Mouse (Mus musculus) limb, embryonic 11.5 days (tissue): ENCODE data around the gene Wwox. TPM values are rescaled to one million over a fixed set of nuclear protein-coding genes. Genes with fewer than 3 reads are reported as not detected.

ENCODE experiments used
- ATAC-seq: fragments of 200-750 bp; cut with Nextera tagmentation; 2 replicates; pipeline ENCODE4 v1.8.0; 2017; ENCODE audit warnings: low read depth; ENCODE audit not compliant: insufficient number of reproducible peaks, low FRiP score, low TSS enrichment
- DNase-seq: peaks from one replicate; pipeline ENCODE4 v3.0.0-alpha.2; 2015; ENCODE audit warnings: low spot score
- H3K27ac ChIP-seq: fragments of 300-500 bp; sonication (generic); replicated peaks from 2 replicates; pipeline ENCODE4 v1.5.1; 2014; ENCODE audit warnings: low read depth, mild to moderate bottlenecking, low read length
- H3K27me3 ChIP-seq: fragments of 300-500 bp; sonication (generic); 2 replicates; pipeline ENCODE4 v1.6.1; 2014; ENCODE audit warnings: mild to moderate bottlenecking, low read length, mixed read lengths; ENCODE audit not compliant: control insufficient read depth, insufficient read depth
- H3K36me3 ChIP-seq: fragments of 300-500 bp; sonication (generic); 2 replicates; pipeline ENCODE4 v1.6.1; 2014; ENCODE audit warnings: mild to moderate bottlenecking, low read length, moderate library complexity, mixed read lengths; ENCODE audit not compliant: control insufficient read depth, insufficient read depth
- H3K4me1 ChIP-seq: fragments of 300-500 bp; sonication (generic); 2 replicates; pipeline ENCODE4 v1.6.1; 2014; ENCODE audit warnings: low read length, mixed read lengths; ENCODE audit not compliant: control insufficient read depth, insufficient read depth
- H3K4me2 ChIP-seq: fragments of 300-500 bp; sonication (generic); 2 replicates; pipeline ENCODE4 v1.6.1; 2014; ENCODE audit warnings: low read depth, mild to moderate bottlenecking, moderate library complexity; ENCODE audit not compliant: severe bottlenecking
- H3K4me3 ChIP-seq: fragments of 300-500 bp; sonication (generic); 2 replicates; pipeline ENCODE4 v1.5.1; 2014; ENCODE audit warnings: low read depth, low read length
- H3K9ac ChIP-seq: fragments of 300-500 bp; sonication (generic); 2 replicates; pipeline ENCODE4 v1.6.1; 2014; ENCODE audit warnings: mild to moderate bottlenecking, low read length
- H3K9me3 ChIP-seq: fragments of 300-500 bp; sonication (generic); 2 replicates; pipeline ENCODE4 v1.6.1; 2016; ENCODE audit warnings: low read length; ENCODE audit not compliant: control insufficient read depth
- WGBS: fragments of 180-500 bp; shearing (Covaris S2); extraction: QIAGEN DNeasy Blood & Tissue Kit; methylation state at CpG from one replicate; pipeline ENCODE4 v1.1.7; 2014; 5-methylcytosine and 5-hydroxymethylcytosine counted together
- polyA plus RNA-seq: library from polyadenylated mRNA; unstranded; fragments of >200 nt; fragmentation: Nextera tagmentation; extraction: Ambion mirVana; gene quantifications from 2 replicates; pipeline ENCODE4 v1.2.1, GENCODE M21; 2014

Gene Wwox
- polyA plus RNA-seq, 1 experiment from 2014 or later: 7.3 TPM

- H3K27me3 ChIP-seq: no peaks in the 10 kb centered on the region
- no peaks in the 10 kb centered on the region for H3K9me3 ChIP-seq
- H3K4me3 ChIP-seq: no peak overlapping the region
- ATAC-seq (no peak), DNase-seq (no peak)
- no peak overlapping the region for H3K9ac ChIP-seq
- 85% methylated on average over 7 of the region's 7 CpGs for WGBS
- H3K36me3 ChIP-seq: no peaks in the 10 kb centered on the region
- 0 out of 2 replicates have a peak, but pooled peaks cover 6% of the 10 kb centered on the region for H3K4me1 ChIP-seq
- no peak overlapping the region for H3K4me2 ChIP-seq
- H3K27ac ChIP-seq: no peak overlapping the region
Measured at GRCm38 (mm10) chr8:114675151-114675550, 235.7 kb downstream of the Wwox start.

GRCm38 (mm10) chr8:114676918-114677317 lies 237.5 kb downstream of the Wwox start:
- Histone ChIP-seq H3K9ac (no peak overlapping the region), H3K36me3 (no peaks in the 10 kb centered on the region), H3K9me3 (no peaks in the 10 kb centered on the region), H3K27me3 (no peaks in the 10 kb centered on the region), H3K4me2 (no peak overlapping the region), H3K27ac (no peak overlapping the region), H3K4me3 (no peak overlapping the region), H3K4me1 (0 out of 2 replicates have a peak, but pooled peaks cover 6% of the 10 kb centered on the region)
- WGBS: 89% methylated on average over 2 of the region's 2 CpGs
- no peak for DNase-seq
- no peak for ATAC-seq

GRCm38 (mm10) chr8:114677551-114678127 lies 238.2 kb downstream of the Wwox start:
- no peak for ATAC-seq
- Histone ChIP-seq H3K4me3 (no peak overlapping the region), H3K36me3 (no peaks in the 10 kb centered on the region), H3K9ac (no peak overlapping the region), H3K4me1 (0 out of 2 replicates have a peak, but pooled peaks cover 6% of the 10 kb centered on the region), H3K4me2 (no peak overlapping the region), H3K27ac (no peak overlapping the region), H3K9me3 (no peaks in the 10 kb centered on the region), H3K27me3 (no peaks in the 10 kb centered on the region)
- 14% methylated on average over 6 of the region's 6 CpGs for WGBS
- no peak for DNase-seq

GRCm38 (mm10) chr8:114679386-114680098 lies 240.1 kb downstream of the Wwox start:
- WGBS: 79% methylated on average over 14 of the region's 14 CpGs
- ATAC-seq (no peak), DNase-seq (no peak)
- no peaks in the 10 kb centered on the region for H3K36me3 ChIP-seq
- 0 out of 2 replicates have a peak, but pooled peaks cover 6% of the 10 kb centered on the region for H3K4me1 ChIP-seq
- no peak overlapping the region for H3K4me2 ChIP-seq
- no peak overlapping the region for H3K27ac ChIP-seq
- H3K4me3 ChIP-seq: no peak overlapping the region
- H3K9me3 ChIP-seq: no peaks in the 10 kb centered on the region
- H3K27me3 ChIP-seq: no peaks in the 10 kb centered on the region
- no peak overlapping the region for H3K9ac ChIP-seq

- Histone ChIP-seq H3K36me3 (no peaks in the 10 kb centered on the region), H3K27ac (no peak overlapping the region), H3K9me3 (no peaks in the 10 kb centered on the region), H3K9ac (no peak overlapping the region), H3K4me1 (0 out of 2 replicates have a peak, but pooled peaks cover 6% of the 10 kb centered on the region), H3K4me2 (no peak overlapping the region), H3K4me3 (no peak overlapping the region), H3K27me3 (no peaks in the 10 kb centered on the region)
- WGBS: 44% methylated on average over 10 of the region's 10 CpGs
- no peak for DNase-seq
- no peak for ATAC-seq
Measured at GRCm38 (mm10) chr8:114681136-114681535, 241.7 kb downstream of the Wwox start.

GRCm38 (mm10) chr8:114682166-114682565 lies 242.7 kb downstream of the Wwox start:
- no peaks in the 10 kb centered on the region for H3K36me3 ChIP-seq
- no peak for ATAC-seq
- no peaks in the 10 kb centered on the region for H3K27me3 ChIP-seq
- no peak overlapping the region for H3K4me3 ChIP-seq
- no peaks in the 10 kb centered on the region for H3K9me3 ChIP-seq
- no peak overlapping the region for H3K9ac ChIP-seq
- 0 out of 2 replicates have a peak, but pooled peaks cover 6% of the 10 kb centered on the region for H3K4me1 ChIP-seq
- 62% methylated on average over 10 of the region's 10 CpGs for WGBS
- no peak overlapping the region for H3K27ac ChIP-seq
- DNase-seq: no peak
- no peak overlapping the region for H3K4me2 ChIP-seq

GRCm38 (mm10) chr8:114684046-114684702 lies 244.7 kb downstream of the Wwox start:
- no peak for DNase-seq
- Histone ChIP-seq H3K9ac (no peak overlapping the region), H3K4me3 (no peak overlapping the region), H3K27me3 (no peaks in the 10 kb centered on the region), H3K4me1 (no peaks in the 10 kb centered on the region), H3K36me3 (no peaks in the 10 kb centered on the region), H3K27ac (no peak overlapping the region), H3K4me2 (no peak overlapping the region), H3K9me3 (no peaks in the 10 kb centered on the region)
- no peak for ATAC-seq
- WGBS: 88% methylated on average over 11 of the region's 11 CpGs

- 87% methylated on average over 4 of the region's 4 CpGs for WGBS
- Histone ChIP-seq H3K27ac (no peak overlapping the region), H3K4me3 (no peak overlapping the region), H3K4me2 (no peak overlapping the region), H3K9me3 (no peaks in the 10 kb centered on the region), H3K4me1 (no peaks in the 10 kb centered on the region), H3K36me3 (no peaks in the 10 kb centered on the region), H3K27me3 (no peaks in the 10 kb centered on the region), H3K9ac (no peak overlapping the region)
- DNase-seq (no peak), ATAC-seq (no peak)
Measured at GRCm38 (mm10) chr8:114686462-114686861, 247.0 kb downstream of the Wwox start.
